Mouse (Mus musculus) T-cell, adult 2 months (primary cell): ENCODE measurements around the gene Cox10.

Source experiments
- DNase-seq: peaks from one replicate; pipeline ENCODE4 v3.0.0; 2022; ENCODE audit warnings: low spot score

Cox10 gene

GRCm38 (mm10) chr11:63999431-63999830, 79.8 kb downstream of the Cox10 start:
- no peak for DNase-seq

- DNase-seq: peak; percentile 84
Measured at GRCm38 (mm10) chr11:63991958-63992357, 87.3 kb downstream of the Cox10 start.

GRCm38 (mm10) chr11:63990759-63991158, 88.5 kb downstream of the Cox10 start:
- DNase-seq: no peak

- DNase-seq: no peak
Measured at GRCm38 (mm10) chr11:63990311-63990710, 89.0 kb downstream of the Cox10 start.

GRCm38 (mm10) chr11:63988991-63989860, 90.0 kb downstream of the Cox10 start:
- DNase-seq: peak; percentile 65

GRCm38 (mm10) chr11:63988031-63988665, 91.1 kb downstream of the Cox10 start:
- no peak for DNase-seq

- DNase-seq: no peak
Measured at GRCm38 (mm10) chr11:63986710-63987109, 92.6 kb downstream of the Cox10 start.

GRCm38 (mm10) chr11:63985481-63985880, 93.8 kb downstream of the Cox10 start:
- DNase-seq: peak; percentile 55

GRCm38 (mm10) chr11:63984622-63985168, 94.6 kb downstream of the Cox10 start:
- peak; percentile 84 for DNase-seq

- no peak for DNase-seq
Measured at GRCm38 (mm10) chr11:63977741-63978140, 101.5 kb downstream of the Cox10 start.

GRCm38 (mm10) chr11:63976775-63977174, 102.5 kb downstream of the Cox10 start:
- no peak for DNase-seq

- DNase-seq: peak; percentile 66
Measured at GRCm38 (mm10) chr11:63975260-63975899, 103.9 kb downstream of the Cox10 start.

GRCm38 (mm10) chr11:63973973-63974372, 105.3 kb downstream of the Cox10 start:
- DNase-seq: no peak

GRCm38 (mm10) chr11:63971462-63971861, 107.8 kb downstream of the Cox10 start:
- no peak for DNase-seq

- no peak for DNase-seq
Measured at GRCm38 (mm10) chr11:63970818-63971217, 108.5 kb downstream of the Cox10 start.

- no peak for DNase-seq
Measured at GRCm38 (mm10) chr11:63969205-63969910, 109.9 kb downstream of the Cox10 start.

- DNase-seq: no peak
Measured at GRCm38 (mm10) chr11:63968388-63969035, 110.8 kb downstream of the Cox10 start.

GRCm38 (mm10) chr11:63967641-63968387, 111.5 kb downstream of the Cox10 start:
- no peak for DNase-seq

- no peak for DNase-seq
Measured at GRCm38 (mm10) chr11:63965437-63965836, 113.8 kb downstream of the Cox10 start.

- DNase-seq: peak; percentile 53
Measured at GRCm38 (mm10) chr11:63957207-63957606, 122.1 kb downstream of the Cox10 start.

- DNase-seq: no peak
Measured at GRCm38 (mm10) chr11:63956748-63957147, 122.5 kb downstream of the Cox10 start.
